Mouse (Mus musculus): Measurements from ENCODE around the gene Arid4a.

GRCm38 (mm10) chr12:71053031-71053430, 37.2 kb downstream of the Arid4a start:
- no peak for TF ChIP-seq FLI1 (IDR thresholded peaks at IDR 0.05; ENCODE audit: low read length)
- TF ChIP-seq GATA1 (IDR thresholded peaks at IDR 0.05; ENCODE audit: borderline replicate concordance, low read length): no peak

Data from megakaryocyte, embryonic 14.5 days (primary cell).